Mouse (Mus musculus) ES-E14 (cell line): Measurements from ENCODE around the gene Evx2.

Source experiments
- CHD2 ChIP-seq: IDR thresholded peaks from 2 replicates; pipeline ENCODE4 v1.6.1; 2014; ENCODE audit warnings: mild to moderate bottlenecking, low read depth, low read length, inconsistent platforms
- HCFC1 ChIP-seq: IDR thresholded peaks from 2 replicates; pipeline ENCODE4 v1.6.1; 2012; ENCODE audit warnings: low read length, inconsistent platforms, borderline replicate concordance; ENCODE audit not compliant: insufficient read depth
- MAFK ChIP-seq: IDR thresholded peaks from 2 replicates; pipeline ENCODE4 v1.6.1; 2014; ENCODE audit warnings: mild to moderate bottlenecking, low read depth, low read length, inconsistent platforms; ENCODE audit not compliant: insufficient read depth
- ZC3H11A ChIP-seq: IDR thresholded peaks from 2 replicates; pipeline ENCODE4 v1.6.1; 2012; ENCODE audit warnings: low read depth, mild to moderate bottlenecking, inconsistent platforms, low read length, borderline replicate concordance
- ZNF384 ChIP-seq: IDR thresholded peaks from 2 replicates; pipeline ENCODE4 v1.6.1; 2012; ENCODE audit warnings: low read depth, low read length, inconsistent platforms

DNA sequence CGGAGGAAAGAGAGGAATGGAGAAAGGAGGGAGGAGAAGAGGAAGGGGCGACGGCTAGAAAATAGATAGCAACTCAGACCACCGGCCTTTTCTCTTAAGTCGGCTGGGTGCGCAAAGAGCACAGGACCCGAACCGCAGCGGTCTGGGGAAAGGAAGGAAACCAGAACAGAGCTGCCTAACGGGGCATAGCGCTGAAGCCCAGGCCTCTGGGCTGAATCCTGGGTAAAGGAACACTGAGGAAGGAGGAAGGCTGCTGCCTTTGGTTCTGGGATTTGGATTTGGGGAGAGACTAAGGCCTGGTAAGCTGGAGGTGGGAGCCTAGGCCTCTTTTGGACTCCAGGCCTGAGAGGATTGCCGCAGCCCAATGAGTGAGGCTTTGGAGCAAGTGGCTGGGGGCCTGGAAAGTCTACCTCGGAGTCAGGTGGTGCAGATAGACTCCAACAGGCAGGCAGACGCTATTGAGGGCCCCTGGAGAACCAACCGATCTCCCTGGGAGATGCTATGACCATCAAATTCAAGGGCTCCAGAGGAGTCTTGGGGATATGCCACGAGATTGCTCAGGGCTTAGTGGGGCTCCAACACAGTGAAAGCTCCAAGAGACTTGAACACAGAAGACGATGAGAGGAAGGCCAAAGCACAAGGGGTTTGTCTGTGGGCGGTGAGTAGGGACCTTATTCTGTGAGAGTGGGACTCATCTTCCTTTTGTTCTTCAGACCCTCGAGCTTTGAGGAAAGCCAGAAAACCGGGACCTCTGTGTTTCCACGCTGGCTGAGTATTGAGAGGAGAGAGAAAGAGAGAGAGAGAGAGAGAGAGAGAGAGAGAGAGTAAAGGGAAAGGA, 21.4 kb upstream of the Evx2 start:
- no peak for TF ChIP-seq MAFK
- TF ChIP-seq CHD2: no peak
- no peak for TF ChIP-seq HCFC1
- TF ChIP-seq ZC3H11A: no peak
- TF ChIP-seq ZNF384: no peak
